Mouse (Mus musculus) kidney, adult 8-10 months (tissue): Measurements from ENCODE around the gene Olfr272.

Experiments used
- DNase-seq, 2 experiments: peaks; one replicate each; pipeline ENCODE4 v3.0.0; 2022

Gene Olfr272

DNA sequence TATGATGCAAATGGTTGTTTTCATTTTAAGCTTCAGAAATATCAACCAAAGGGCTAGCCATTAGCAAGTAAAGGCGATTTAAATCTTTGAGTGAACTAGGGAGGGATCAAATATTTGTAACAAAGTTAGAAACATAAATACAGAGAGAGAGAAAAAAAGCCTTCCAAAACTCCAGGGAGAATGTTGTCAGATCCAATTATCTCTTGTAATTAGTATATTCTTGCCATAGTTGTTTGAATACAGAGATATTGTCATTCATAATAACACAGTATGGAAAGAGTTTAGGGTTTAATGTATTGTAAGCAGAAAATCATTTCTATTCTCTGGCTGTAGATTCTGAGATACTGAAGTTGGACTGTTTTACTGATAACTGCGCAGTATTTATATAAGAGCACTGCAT is at the start of gene Olfr272:
TSS of gene Olfr272 (minus strand) at position 101 of the 400 bp plus-strand sequence.
- DNase-seq = no peak

DNA sequence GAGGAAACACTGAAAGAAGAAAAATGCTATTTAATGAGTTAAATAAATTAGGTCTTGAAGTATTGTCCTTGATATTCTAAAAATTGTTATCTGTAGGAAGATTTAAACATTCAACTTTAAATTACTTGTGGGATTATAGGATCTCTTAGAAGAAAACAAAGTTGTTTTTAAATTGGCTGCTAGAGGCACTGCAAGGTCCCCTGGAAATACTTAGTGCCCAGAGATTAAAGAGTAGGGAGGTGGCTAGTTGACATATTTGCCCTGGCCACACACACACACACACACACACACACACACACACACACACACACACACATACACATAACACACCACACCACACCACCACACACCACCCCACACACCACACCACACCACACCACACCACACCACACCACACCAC is 45.3 kb upstream of the Olfr272 start, which contains the start of gene Olfr270:
TSS of gene Olfr270 (plus strand) at position 301 of the 400 bp plus-strand sequence.
- no peak for DNase-seq

DNA sequence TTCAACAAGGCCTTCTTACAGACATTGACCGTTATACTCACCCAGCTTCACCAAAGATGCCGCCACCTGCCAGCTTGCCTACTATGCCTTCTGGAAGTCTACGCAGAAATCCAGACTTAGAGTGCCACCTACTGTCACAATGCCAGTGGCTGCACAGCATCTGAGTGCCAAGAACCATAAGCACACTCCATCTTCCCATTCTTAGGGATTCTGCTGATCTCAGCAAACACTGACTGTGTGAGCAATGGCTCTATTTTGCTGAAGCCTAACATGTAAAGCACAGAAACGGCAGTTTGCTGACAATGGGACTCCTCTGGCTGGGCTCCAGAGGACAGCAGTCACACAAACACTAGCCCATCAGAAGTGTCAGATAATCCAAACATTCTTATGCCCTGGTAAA is 39.7 kb upstream of the Olfr272 start:
- DNase-seq = no peak

DNA sequence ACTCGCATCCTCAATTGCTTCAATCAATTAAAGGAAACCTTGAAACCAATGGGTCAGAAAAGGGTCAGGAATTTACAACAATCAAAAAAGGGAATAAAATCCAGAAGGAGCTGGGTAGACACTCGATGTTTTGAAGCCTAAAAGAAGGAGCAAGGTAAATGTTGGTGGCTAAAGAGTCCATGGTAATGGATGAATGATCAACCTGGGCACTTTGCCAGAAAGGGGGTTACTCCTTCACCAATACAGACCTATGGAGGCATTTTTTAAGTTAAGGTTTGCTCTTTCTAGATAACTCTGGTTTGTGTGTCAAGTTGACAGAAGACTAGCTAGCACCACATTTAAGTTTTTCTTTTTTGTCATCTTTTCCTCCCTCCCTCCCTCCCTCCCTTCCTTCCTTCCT is 30.0 kb upstream of the Olfr272 start:
- DNase-seq = no peak

GRCm38 (mm10) chr4:52946665-52947064 is 27.7 kb upstream of the Olfr272 start:
- DNase-seq = no peak

DNA sequence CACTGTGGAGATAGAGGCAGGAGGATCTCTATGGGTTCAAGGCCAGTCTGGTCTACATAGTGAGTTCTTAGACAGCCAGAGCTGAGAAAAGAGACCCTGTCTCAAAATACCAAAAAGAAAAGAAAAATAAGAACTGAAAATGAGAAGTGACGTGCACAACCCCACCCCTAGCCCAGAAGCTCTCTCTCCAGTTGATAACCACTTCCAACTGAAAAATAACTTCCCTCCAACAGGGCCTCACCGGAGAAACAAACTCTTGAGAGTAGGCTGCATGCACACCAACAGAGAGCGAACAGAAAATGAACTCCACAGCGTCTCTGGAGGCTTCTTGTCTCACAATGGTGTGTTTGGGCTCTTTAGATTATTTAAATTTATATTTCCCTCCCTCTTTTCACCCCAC is 11.5 kb upstream of the Olfr272 start:
- DNase-seq = no peak

DNA sequence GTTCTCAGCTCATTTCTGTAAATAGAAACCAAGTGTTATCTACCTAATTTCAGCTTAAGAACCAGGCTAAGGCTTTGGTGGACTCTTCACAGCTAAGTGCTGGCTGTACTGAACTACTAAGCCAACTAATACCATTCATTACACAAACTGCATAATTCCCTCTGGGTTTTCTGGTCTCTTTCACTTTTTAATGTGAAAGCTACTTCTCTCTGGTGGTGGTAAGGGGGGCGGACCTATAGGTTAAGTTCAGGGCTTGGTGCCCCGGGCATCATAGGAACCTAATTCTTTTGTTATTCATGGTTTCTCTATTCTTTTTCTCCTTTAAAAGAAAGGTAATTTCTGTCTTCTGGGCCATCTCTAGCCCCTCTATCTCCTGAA is 1.7 kb downstream of the Olfr272 start:
- no peak for DNase-seq

DNA sequence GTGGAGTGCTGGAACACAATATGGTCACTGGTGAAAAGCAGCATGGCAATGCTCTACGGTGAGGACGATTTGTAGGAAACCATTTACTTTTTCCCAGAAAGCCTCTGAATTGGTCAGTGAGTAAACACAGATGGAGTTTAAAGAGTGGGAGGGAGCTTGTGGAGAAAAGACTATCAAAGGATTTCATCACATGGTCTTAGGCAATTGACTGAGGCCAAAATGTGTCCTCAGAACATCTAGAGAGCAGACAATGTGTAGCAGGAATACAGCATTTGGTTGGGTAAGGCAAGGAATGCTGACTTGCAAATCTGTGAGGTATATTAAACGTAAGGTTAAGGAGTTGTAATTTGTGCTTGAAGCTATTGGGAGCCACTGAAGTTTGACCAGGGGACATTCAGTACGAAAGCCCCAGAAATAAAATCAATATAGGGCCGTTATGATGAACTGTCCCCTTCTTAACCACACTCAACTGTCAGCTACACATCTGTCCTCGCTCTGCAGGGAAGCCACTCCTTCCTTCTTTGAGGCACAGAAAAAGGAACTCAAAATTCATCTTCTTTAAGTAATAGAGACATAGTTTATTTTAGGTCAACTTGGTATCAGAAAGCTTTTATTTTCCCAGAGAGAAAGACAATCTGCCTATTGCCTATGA is 2.2 kb downstream of the Olfr272 start:
- no peak for DNase-seq

GRCm38 (mm10) chr4:52912409-52912808 is 6.6 kb downstream of the Olfr272 start:
- no peak for DNase-seq

DNA sequence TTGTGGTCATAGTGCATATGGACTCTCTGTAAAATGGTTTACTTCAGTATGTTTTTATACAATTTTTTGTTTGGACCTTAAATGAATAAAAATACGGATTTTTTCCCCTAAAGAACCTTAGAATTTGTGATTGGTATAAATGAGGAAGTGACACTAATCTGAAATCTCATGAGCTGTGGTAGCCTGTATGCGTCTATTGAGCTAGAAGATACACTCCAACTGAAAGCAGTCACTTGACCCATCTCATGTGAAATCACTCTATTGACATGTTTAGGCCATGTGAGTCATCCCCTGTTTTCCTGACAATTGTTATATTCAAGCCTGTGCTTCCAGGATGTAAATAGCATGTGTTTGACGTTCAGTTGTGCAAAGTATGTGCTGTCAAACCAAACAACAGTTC is 9.4 kb downstream of the Olfr272 start:
- no peak for DNase-seq

- DNase-seq = no peak
These were observed 54.8 kb downstream of the Olfr272 start for GRCm38 (mm10) chr4:52864156-52864555.
